Mouse (Mus musculus) hindbrain, embryonic 11.5 days (tissue): ENCODE measurements at regions not wholly inside any gene's neighbourhood (a gene's known extent, or its start where the extent isn't known, plus 50 kb on each side); places are given as distances from the start of the nearest gene placed in this dataset.

ENCODE experiments used
- ATAC-seq: fragments of 200-750 bp; cut with Nextera tagmentation; 2 replicates; pipeline ENCODE4 v1.8.0; 2017; ENCODE audit warnings: mild to moderate bottlenecking, moderate TSS enrichment, moderate library complexity; ENCODE audit not compliant: low FRiP score
- DNase-seq: peaks from one replicate; pipeline ENCODE4 v3.0.0-alpha.2; 2015; ENCODE audit warnings: low spot score
- H3K27ac ChIP-seq: fragments of 300-500 bp; sonication (generic); 2 replicates; pipeline ENCODE4 v1.5.1; 2014; ENCODE audit warnings: mild to moderate bottlenecking, low read depth, low read length
- H3K27me3 ChIP-seq: fragments of 300-500 bp; sonication (generic); 2 replicates; pipeline ENCODE4 v1.6.1; 2014; ENCODE audit warnings: mild to moderate bottlenecking, low read length, moderate library complexity, mixed read lengths; ENCODE audit not compliant: control insufficient read depth, insufficient read depth
- H3K36me3 ChIP-seq: fragments of 300-500 bp; sonication (generic); 2 replicates; pipeline ENCODE4 v1.6.1; 2014; ENCODE audit warnings: mild to moderate bottlenecking, low read length, moderate library complexity, mixed read lengths; ENCODE audit not compliant: control insufficient read depth, insufficient read depth
- H3K4me1 ChIP-seq: fragments of 300-500 bp; sonication (generic); replicated peaks from 2 replicates; pipeline ENCODE4 v1.6.1; 2014; ENCODE audit warnings: low read length, mixed read lengths; ENCODE audit not compliant: control insufficient read depth, insufficient read depth
- H3K4me2 ChIP-seq: fragments of 300-500 bp; sonication (generic); replicated peaks from 2 replicates; pipeline ENCODE4 v1.6.1; 2014; ENCODE audit warnings: mild to moderate bottlenecking, low read depth, low read length
- H3K4me3 ChIP-seq: fragments of 300-500 bp; sonication (generic); 2 replicates; pipeline ENCODE4 v1.5.1; 2014; ENCODE audit warnings: low read depth, low read length
- H3K9ac ChIP-seq: fragments of 300-500 bp; sonication (generic); 2 replicates; pipeline ENCODE4 v1.6.1; 2014; ENCODE audit warnings: low read depth, low read length
- H3K9me3 ChIP-seq: fragments of 300-500 bp; sonication (generic); 2 replicates; pipeline ENCODE4 v1.6.1; 2016; ENCODE audit warnings: low read length; ENCODE audit not compliant: control insufficient read depth
- WGBS: fragments of 180-500 bp; shearing (Covaris S2); extraction: QIAGEN DNeasy Blood & Tissue Kit; methylation state at CpG from one replicate; pipeline ENCODE4 v1.1.7; 2014; 5-methylcytosine and 5-hydroxymethylcytosine counted together

GRCm38 (mm10) chr3:101516781-101517499, 87.5 kb downstream of the Atp1a1 start:
- H3K9me3 ChIP-seq, result no peaks in the 10 kb centered on the region
- WGBS, result 54% methylated on average over 15 of the region's 15 CpGs
- DNase-seq, result no peak
- no peaks in the 10 kb centered on the region for H3K4me1 ChIP-seq
- H3K27me3 ChIP-seq, result no peaks in the 10 kb centered on the region
- H3K4me2 ChIP-seq, result no peak overlapping the region
- H3K9ac ChIP-seq, result no peak overlapping the region
- H3K27ac ChIP-seq, result no peak overlapping the region
- H3K36me3 ChIP-seq, result no peaks in the 10 kb centered on the region
- no peak overlapping the region for H3K4me3 ChIP-seq
- ATAC-seq, result no peak

GRCm38 (mm10) chr3:101515566-101515965, 88.9 kb downstream of the Atp1a1 start:
- H3K36me3 ChIP-seq, result no peaks in the 10 kb centered on the region
- no peak overlapping the region for H3K4me2 ChIP-seq
- 94% methylated on average over 7 of the region's 7 CpGs for WGBS
- no peaks in the 10 kb centered on the region for H3K27me3 ChIP-seq
- H3K9me3 ChIP-seq, result no peaks in the 10 kb centered on the region
- no peak overlapping the region for H3K27ac ChIP-seq
- DNase-seq (no peak), ATAC-seq (no peak)
- H3K9ac ChIP-seq, result no peak overlapping the region
- no peak overlapping the region for H3K4me3 ChIP-seq
- no peaks in the 10 kb centered on the region for H3K4me1 ChIP-seq

GRCm38 (mm10) chr3:101513611-101514311, 90.7 kb downstream of the Atp1a1 start:
- H3K27ac ChIP-seq, result peak overlapping the region; percentile 51; the same call in 1 of the 2 replicates
- WGBS, result 36% methylated on average over 13 of the region's 13 CpGs

More at GRCm38 (mm10) chr3:101513611-101514311, 90.7 kb downstream of the Atp1a1 start:
- peak; percentile 52; the same call in 1 of the 2 replicates for ATAC-seq
- H3K9me3 ChIP-seq, result no peaks in the 10 kb centered on the region
- 0 out of 2 replicates have a peak overlapping the region, but pooled peaks have one; percentile 5 for H3K4me2 ChIP-seq
- no peaks in the 10 kb centered on the region for H3K4me1 ChIP-seq
- no peak overlapping the region for H3K9ac ChIP-seq
- H3K36me3 ChIP-seq, result no peaks in the 10 kb centered on the region
- no peaks in the 10 kb centered on the region for H3K27me3 ChIP-seq
- no peak for DNase-seq
- no peak overlapping the region for H3K4me3 ChIP-seq
